Mouse (Mus musculus): Measurements from ENCODE around the gene Kif18b.

Gene Kif18b

GRCm38 (mm10) chr11:102937529-102938182 is 12.7 kb upstream of the Kif18b start:
- no peak for DNase-seq

GRCm38 (mm10) chr11:102936272-102936671 is 11.3 kb upstream of the Kif18b start:
- DNase-seq, result no peak

DNA sequence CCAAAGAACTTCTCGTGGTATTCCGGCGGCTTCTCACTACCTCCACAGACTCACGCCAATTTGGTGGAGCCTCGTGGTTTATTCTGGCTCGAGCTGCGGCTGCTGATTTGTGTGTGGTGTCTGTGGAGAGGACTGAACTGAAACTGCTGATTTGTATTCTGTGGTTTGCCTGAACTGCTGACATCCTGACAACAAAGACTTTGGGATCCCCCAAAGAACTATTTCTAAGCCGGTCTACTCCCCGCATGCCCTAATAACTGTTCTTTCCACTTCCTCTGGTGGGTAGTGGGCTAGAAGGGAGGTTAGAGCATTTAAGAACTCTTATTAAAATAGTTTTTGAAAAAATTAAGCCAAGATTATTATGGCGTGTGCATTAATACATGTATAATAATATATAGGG is 5.7 kb upstream of the Kif18b start:
- DNase-seq, result no peak

GRCm38 (mm10) chr11:102925351-102925717 is 410 bp upstream of the Kif18b start:
- DNase-seq, result peak in 1 of 2 experiments; percentile 69

DNA sequence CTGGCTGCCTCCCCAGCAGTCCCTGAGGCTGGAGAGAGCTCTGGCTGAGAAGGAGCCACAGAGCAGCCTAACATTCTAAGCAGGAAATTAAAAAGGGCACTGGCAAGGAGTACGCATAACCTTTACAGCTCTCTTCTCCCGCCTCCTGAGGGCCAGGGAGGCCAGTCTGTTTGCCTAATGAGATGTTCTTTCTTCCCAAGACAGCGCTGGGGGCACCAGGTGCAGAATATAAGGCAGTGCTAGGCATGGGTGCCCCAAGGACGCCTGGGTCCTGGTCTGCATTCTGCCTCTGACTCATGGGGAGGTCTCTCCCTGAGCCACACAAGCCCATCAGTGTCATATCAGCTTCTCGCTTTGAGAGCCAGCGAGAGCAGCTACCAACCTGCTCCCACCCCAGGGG is 3.4 kb downstream of the Kif18b start:
- DNase-seq, result no peak

DNA sequence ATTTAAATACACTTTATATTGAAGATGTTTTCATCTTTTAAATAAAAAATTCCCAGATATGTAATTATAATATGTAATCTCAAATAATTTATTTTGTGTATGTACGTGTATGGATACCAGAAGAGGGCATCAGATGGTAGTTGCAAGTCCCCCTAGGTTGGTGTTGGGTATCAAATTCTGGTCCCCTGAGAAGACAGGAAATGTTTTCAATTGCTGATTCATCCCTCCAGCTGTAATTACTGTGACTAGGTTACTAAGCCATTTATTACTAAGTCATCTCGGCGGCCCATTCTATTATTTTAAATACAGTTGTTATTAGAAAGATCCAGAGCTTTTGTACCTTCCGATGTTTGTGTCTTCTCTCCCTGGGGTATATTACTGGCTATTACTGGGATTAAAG is 6.8 kb downstream of the Kif18b start:
- DNase-seq, result no peak

GRCm38 (mm10) chr11:102915380-102915779 is 9.5 kb downstream of the Kif18b start:
- DNase-seq, result no peak

DNA sequence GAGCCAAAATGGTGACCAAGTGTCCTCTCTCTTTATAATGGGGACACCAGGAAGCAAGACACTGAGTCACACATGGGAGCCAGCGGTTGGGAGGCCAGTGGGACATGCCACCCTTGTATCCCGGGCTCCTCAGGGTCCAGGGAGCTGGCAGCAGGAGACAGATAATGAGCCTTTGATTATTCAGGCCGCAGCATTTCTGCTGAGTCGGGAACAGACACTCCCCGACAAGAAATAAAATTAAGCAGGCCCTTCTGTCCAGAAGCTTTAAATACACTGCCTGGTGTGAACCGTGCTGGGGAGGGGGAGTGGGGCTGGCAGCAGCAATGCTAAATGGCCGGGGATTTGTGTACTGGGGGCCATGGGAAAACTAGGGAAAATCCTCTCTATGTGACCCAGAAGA is 13.5 kb downstream of the Kif18b start:
- no peak for DNase-seq

- DNase-seq, result no peak
Observed at GRCm38 (mm10) chr11:102903654-102904053, 21.3 kb downstream of the Kif18b start.

DNA sequence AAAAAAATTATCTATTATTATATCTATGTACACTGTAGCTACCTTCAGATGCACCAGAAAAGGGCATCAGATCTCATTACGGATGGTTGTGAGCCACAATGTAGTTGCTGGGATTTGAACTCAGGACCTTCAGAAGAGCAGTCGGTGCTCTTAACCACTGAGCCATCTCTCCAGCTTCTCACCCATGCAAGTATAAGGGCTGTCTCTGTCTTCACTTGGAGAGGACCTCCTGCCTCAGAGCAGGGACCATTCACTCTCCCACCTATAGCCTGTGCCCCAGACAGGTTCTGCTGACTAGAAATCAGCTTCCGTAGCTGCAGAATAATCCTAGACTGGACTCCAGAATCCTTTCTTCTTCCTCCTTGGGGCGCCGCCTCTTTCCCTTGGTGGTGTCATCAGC is 22.8 kb downstream of the Kif18b start:
- no peak for DNase-seq

DNA sequence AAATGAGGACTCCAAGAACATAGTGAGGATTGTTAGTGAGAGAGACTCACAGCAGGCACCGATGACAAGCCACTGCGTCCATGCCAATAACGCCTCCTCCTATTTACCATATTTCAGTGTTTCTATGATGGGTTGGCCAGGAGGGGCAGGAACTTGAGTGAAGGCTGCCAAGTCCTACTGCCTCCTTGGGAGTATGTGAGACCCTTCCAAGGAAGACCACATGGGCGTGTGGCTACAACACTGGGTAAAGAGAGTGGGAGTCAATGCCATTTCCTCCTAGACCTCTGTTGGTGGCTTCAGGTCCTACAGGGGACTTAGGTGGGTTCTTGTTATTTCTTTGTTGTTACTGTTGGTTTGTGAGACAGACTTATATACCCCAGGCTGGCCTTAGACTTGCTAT is 23.7 kb downstream of the Kif18b start:
- DNase-seq, result no peak

DNA sequence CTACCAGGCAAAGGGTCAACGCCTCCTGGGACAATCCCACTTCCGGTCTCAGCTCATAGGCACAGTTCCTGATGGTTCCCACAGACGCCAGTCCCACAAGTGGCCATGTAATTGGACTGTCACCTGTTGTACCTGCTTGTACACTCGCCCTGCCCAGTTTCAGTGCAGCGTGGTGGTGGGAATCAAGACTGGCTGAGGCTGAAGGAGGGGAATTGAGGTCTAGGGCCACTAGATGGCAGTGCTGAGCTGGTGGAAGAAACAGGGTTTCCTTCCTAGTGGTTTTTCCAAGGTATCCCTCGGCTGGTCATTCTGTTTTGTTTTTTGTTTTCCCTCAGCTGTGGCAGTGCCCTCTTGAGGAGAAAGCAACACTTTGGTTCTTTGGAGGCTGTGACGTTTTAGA is 24.2 kb downstream of the Kif18b start, which contains the start of gene Gfap:
Gene Gfap, minus strand, starts transcription at position 150 of the 400 bp plus-strand sequence.
- peak; percentile 67 for DNase-seq

DNA sequence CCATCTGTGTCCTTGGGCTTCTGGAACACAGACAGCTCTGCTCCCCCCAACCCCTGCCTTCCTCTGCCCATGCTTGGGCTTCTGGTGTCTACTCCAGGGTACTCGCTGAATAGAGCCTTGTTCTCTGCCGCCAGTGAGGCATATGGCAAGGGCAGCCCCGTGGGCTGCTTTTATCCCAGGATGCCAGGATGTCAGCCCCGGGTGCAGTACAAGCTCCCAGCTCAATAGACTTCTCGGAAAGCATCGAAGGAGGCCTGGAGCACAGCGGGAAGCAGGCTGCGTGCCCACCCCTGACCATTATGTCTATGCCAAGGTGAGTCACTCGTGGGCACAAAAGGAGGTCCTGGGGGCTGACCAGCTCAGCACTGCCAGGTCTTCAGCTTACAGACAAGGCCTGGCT is 26.5 kb downstream of the Kif18b start:
- no peak for DNase-seq

GRCm38 (mm10) chr11:102896641-102897040 is 28.3 kb downstream of the Kif18b start:
- no peak for DNase-seq

DNA sequence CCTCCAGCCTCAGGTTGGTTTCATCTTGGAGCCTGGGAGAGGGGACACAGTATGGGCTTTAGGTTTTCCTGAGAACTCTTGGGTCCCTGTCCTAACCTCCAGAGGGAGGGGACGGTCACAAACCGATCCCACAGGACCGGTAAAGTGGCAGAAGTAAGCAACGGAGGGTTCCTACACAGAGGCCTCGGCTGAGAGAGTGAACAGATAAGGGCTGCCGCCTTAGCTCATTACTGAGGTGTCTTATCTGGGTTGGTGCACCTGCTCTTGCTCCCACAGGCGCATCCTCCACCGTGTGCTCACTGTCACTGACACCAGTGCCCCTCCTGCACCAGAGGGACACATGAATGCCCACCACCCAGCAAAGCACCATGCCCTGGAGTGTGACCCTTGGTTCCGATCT is 29.1 kb downstream of the Kif18b start:
- DNase-seq, result no peak

GRCm38 (mm10) chr11:102894716-102895115 is 30.2 kb downstream of the Kif18b start:
- no peak for DNase-seq

GRCm38 (mm10) chr11:102893015-102893651 is 31.8 kb downstream of the Kif18b start:
- DNase-seq, result peak; percentile 69 to 70

DNA sequence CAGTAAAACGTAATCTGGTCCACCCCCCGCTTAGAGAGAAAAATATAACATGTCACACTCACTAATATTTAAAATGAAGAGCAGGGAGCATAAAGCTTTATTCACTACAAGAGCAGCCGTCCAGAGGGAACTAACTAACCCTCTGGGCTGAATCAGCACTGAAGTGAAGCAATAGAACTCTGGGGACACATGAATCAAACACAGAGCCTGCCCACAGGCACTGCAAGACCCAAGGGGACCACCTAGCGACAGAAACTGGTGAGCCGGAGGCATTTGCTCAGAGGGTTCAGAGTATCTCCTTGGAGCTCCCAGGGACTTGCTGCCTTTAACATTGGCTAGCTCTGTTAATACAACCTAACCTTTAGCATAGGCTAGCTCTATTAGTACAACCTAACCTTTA is 34.8 kb downstream of the Kif18b start:
- no peak for DNase-seq

GRCm38 (mm10) chr11:102888135-102888534 is 36.8 kb downstream of the Kif18b start:
- no peak for DNase-seq

DNA sequence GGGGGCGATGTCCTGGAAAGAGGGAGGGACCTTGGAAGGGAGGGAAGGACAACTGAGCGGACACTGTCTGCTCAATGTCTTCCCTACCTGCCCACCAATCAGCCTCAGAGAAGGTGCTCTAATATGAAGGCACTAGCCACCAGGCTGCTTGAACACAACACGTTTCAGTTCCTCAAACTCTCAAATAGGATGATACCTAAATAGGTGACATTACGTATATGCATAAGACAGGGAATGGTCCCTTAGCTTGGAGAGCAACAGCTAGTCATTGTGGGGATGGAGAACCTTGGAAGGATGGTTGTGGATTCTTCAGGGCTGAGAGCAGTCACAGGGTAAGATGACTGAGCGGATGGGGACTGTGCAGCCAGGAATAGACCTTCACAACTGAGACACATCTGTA is 37.5 kb downstream of the Kif18b start:
- no peak for DNase-seq

- DNase-seq, result no peak
Observed at GRCm38 (mm10) chr11:102884616-102885219, 40.2 kb downstream of the Kif18b start, which contains the start of gene Fam187a. Fam187a (plus strand) TSS chr11:102885169.

GRCm38 (mm10) chr11:102881314-102882198 is 43.4 kb downstream of the Kif18b start:
- peak in 1 of 2 experiments; percentile 21 for DNase-seq
